Mouse (Mus musculus) MEL (cell line): ENCODE results near the gene Anapc15. TPM values are rescaled to one million over a fixed set of nuclear protein-coding genes. Genes with fewer than 3 reads are reported as not detected.

ENCODE experiments used
- DNase-seq: peaks from one replicate; pipeline ENCODE4 v3.0.0; 2011; ENCODE audit warnings: low read depth, low spot score
- H3K27ac ChIP-seq: 2 replicates; pipeline ENCODE4 v1.5.1; 2012; ENCODE audit warnings: low read depth, mild to moderate bottlenecking, control low read depth, low read length, moderate library complexity; ENCODE audit not compliant: control insufficient read depth
- H3K27me3 ChIP-seq, 2 experiments: fragments of 150-350 bp in 1 of 2; sonication (generic) in 1 of 2; 2 replicates each; pipeline ENCODE4 v1.6.1; 2012; ENCODE audit warnings: low read length in 2 of 2, mild to moderate bottlenecking in 2 of 2, improper control_type of control experiment in 1 of 2, moderate library complexity in 1 of 2; ENCODE audit not compliant: insufficient read depth in 2 of 2, control insufficient read depth in 1 of 2
- H3K36me3 ChIP-seq, 2 experiments: 2 replicates each; pipeline ENCODE4 v1.6.1; 2012 to 2014; ENCODE audit warnings: low read length in 2 of 2, improper control_type of control experiment in 1 of 2, inconsistent platforms in 1 of 2, mild to moderate bottlenecking in 1 of 2; ENCODE audit not compliant: insufficient read depth in 2 of 2, control insufficient read depth in 1 of 2
- H3K4me1 ChIP-seq, 2 experiments: fragments of 150-350 bp in 1 of 2; sonication (generic) in 1 of 2; 2 replicates each; pipeline ENCODE4 v1.6.1; 2012; ENCODE audit warnings: low read length in 2 of 2, improper control_type of control experiment in 1 of 2, mild to moderate bottlenecking in 1 of 2; ENCODE audit not compliant: insufficient read depth in 2 of 2, control insufficient read depth in 1 of 2
- H3K4me3 ChIP-seq, 2 experiments: fragments of 150-350 bp in 1 of 2; sonication (generic) in 1 of 2; 2 replicates each; pipeline ENCODE4 v1.5.1; 2012; ENCODE audit warnings: low read depth in 2 of 2, low read length in 2 of 2, mild to moderate bottlenecking in 2 of 2, moderate library complexity in 2 of 2, control low read depth in 1 of 2, improper control_type of control experiment in 1 of 2; ENCODE audit not compliant: control insufficient read depth in 1 of 2, insufficient read depth in 1 of 2
- H3K79me2 ChIP-seq: 2 replicates; pipeline ENCODE4 v1.6.1; 2012; ENCODE audit warnings: mild to moderate bottlenecking, low read length, moderate library complexity; ENCODE audit not compliant: control insufficient read depth, poor library complexity, insufficient read depth
- H3K9ac ChIP-seq: 2 replicates; pipeline ENCODE4 v1.6.1; 2012; ENCODE audit warnings: low read depth, mild to moderate bottlenecking, control low read depth, low read length, moderate library complexity; ENCODE audit not compliant: control insufficient read depth, poor library complexity, severe bottlenecking
- H3K9me3 ChIP-seq: fragments of 150-350 bp; sonication (generic); replicated peaks from 2 replicates; pipeline ENCODE4 v1.6.1; 2012; ENCODE audit warnings: mild to moderate bottlenecking, low read length, improper control_type of control experiment, moderate library complexity; ENCODE audit not compliant: insufficient read depth
- CHD2 ChIP-seq: IDR thresholded peaks from 2 replicates; pipeline ENCODE4 v1.6.1; 2011; ENCODE audit warnings: low read length, improper control_type of control experiment
- CTCF ChIP-seq, 3 experiments: IDR thresholded peaks in 2 of 3; conservative IDR thresholded peaks in 1 of 3; 2 replicates each; pipeline ENCODE4 v1.5.1; 2011 to 2012; ENCODE audit warnings: low read length in 3 of 3, low read depth in 2 of 3, mild to moderate bottlenecking in 2 of 3, improper control_type of control experiment in 1 of 3, inconsistent platforms in 1 of 3, mixed read lengths in 1 of 3, moderate library complexity in 1 of 3; ENCODE audit not compliant: control insufficient read depth in 1 of 3, insufficient read depth in 1 of 3, poor library complexity in 1 of 3, severe bottlenecking in 1 of 3
- ELF1 ChIP-seq: IDR thresholded peaks from 2 replicates; pipeline ENCODE4 v1.6.1; 2014; ENCODE audit warnings: low read depth, mild to moderate bottlenecking, inconsistent platforms, low read length, improper control_type of control experiment, moderate library complexity
- ETS1 ChIP-seq: IDR thresholded peaks from 2 replicates; pipeline ENCODE4 v1.6.1; 2012; ENCODE audit warnings: low read depth, mild to moderate bottlenecking, inconsistent platforms, low read length, improper control_type of control experiment, moderate library complexity
- HCFC1 ChIP-seq: IDR thresholded peaks from 2 replicates; pipeline ENCODE4 v1.6.1; 2012; ENCODE audit warnings: low read depth, mild to moderate bottlenecking, inconsistent platforms, low read length, improper control_type of control experiment, moderate library complexity
- JUND ChIP-seq: IDR thresholded peaks from 2 replicates; pipeline ENCODE4 v1.6.1; 2011; ENCODE audit warnings: low read depth, mild to moderate bottlenecking, improper control_type of control experiment, low read length
- MAZ ChIP-seq: IDR thresholded peaks from 2 replicates; pipeline ENCODE4 v1.6.1; 2012; ENCODE audit warnings: low read depth, mild to moderate bottlenecking, inconsistent platforms, low read length, improper control_type of control experiment
- MXI1 ChIP-seq: IDR thresholded peaks from 2 replicates; pipeline ENCODE4 v1.6.1; 2011; ENCODE audit warnings: mild to moderate bottlenecking, low read depth, low read length, improper control_type of control experiment
- MYC ChIP-seq: IDR thresholded peaks from 2 replicates; pipeline ENCODE4 v1.6.1; 2011; ENCODE audit warnings: low read depth, mild to moderate bottlenecking, low read length, improper control_type of control experiment, moderate library complexity
- NRF1 ChIP-seq: IDR thresholded peaks from 2 replicates; pipeline ENCODE4 v1.6.1; 2014; ENCODE audit warnings: low read depth, mild to moderate bottlenecking, inconsistent platforms, low read length, improper control_type of control experiment, moderate library complexity; ENCODE audit not compliant: poor library complexity, insufficient read depth, severe bottlenecking
- RAD21 ChIP-seq: IDR thresholded peaks from 2 replicates; pipeline ENCODE4 v1.6.1; 2011; ENCODE audit warnings: mild to moderate bottlenecking, low read depth, low read length, improper control_type of control experiment
- SIN3A ChIP-seq: IDR thresholded peaks from 2 replicates; pipeline ENCODE4 v1.6.1; 2012; ENCODE audit warnings: low read length, improper control_type of control experiment, inconsistent platforms
- TAL1 ChIP-seq: IDR thresholded peaks from 2 replicates; pipeline ENCODE4 v1.6.1; 2012; ENCODE audit warnings: mild to moderate bottlenecking, inconsistent platforms, low read length, moderate library complexity, mixed read lengths
- TCF12 ChIP-seq: IDR thresholded peaks from 2 replicates; pipeline ENCODE4 v1.6.1; 2014; ENCODE audit warnings: low read depth, mild to moderate bottlenecking, inconsistent platforms, low read length, improper control_type of control experiment, moderate library complexity
- UBTF ChIP-seq: IDR thresholded peaks from 2 replicates; pipeline ENCODE4 v1.6.1; 2012; ENCODE audit warnings: low read depth, mild to moderate bottlenecking, inconsistent platforms, low read length, improper control_type of control experiment, moderate library complexity, borderline replicate concordance; ENCODE audit not compliant: insufficient read depth
- USF1 ChIP-seq: IDR thresholded peaks from 2 replicates; pipeline ENCODE4 v1.6.1; 2014; ENCODE audit warnings: low read depth, mild to moderate bottlenecking, inconsistent platforms, low read length, improper control_type of control experiment, moderate library complexity
- USF2 ChIP-seq, 2 experiments: IDR thresholded peaks; 2 replicates each; pipeline ENCODE4 v1.6.1; 2011 to 2012; ENCODE audit warnings: improper control_type of control experiment in 2 of 2, low read length in 2 of 2, borderline replicate concordance in 1 of 2, inconsistent platforms in 1 of 2, low read depth in 1 of 2, mild to moderate bottlenecking in 1 of 2; ENCODE audit not compliant: insufficient read depth in 1 of 2
- ZNF384 ChIP-seq: IDR thresholded peaks from 2 replicates; pipeline ENCODE4 v1.6.1; 2012; ENCODE audit warnings: low read depth, mild to moderate bottlenecking, inconsistent platforms, low read length, improper control_type of control experiment
- polyA plus RNA-seq, 2 experiments: library from polyadenylated mRNA; stranded (reverse) in 1 of 2; unstranded in 1 of 2; fragments of >175 nt in 1 of 2; fragments of >200 nt in 1 of 2; gene quantifications; 2 replicates each; pipeline versions ENCODE4 v1.2.1 to v1.2.4; 2012; ENCODE audit warnings: low replicate concordance in 2 of 2, low read depth in 1 of 2; ENCODE audit not compliant: insufficient read length in 2 of 2, insufficient read depth in 1 of 2, missing spikeins in 1 of 2
- total RNA-seq: library from RNA; depleted of rRNA; stranded (reverse); fragments of 300-350 nt; gene quantifications from 2 replicates; pipeline ENCODE4 v1.2.3, GENCODE M21; 2012

The Anapc15 gene
- total and polyA plus RNA-seq, 3 experiments, result 68.7 to 103 TPM; not detected in 1

GRCm38 (mm10) chr7:101833916-101834584 lies 29.5 kb upstream of the Anapc15 start:
- Histone ChIP-seq H3K4me3 (no peak overlapping the region), H3K27ac (no peak overlapping the region), H3K9ac (no peak overlapping the region), H3K4me1 (0 out of 4 replicates have a peak, but pooled peaks cover 0 to 5% of the 10 kb centered on the region in 2 experiments), H3K79me2 (peaks cover 3% of the 10 kb centered on the region; the same call in 1 of the 2 replicates), H3K36me3 (no peaks in the 10 kb centered on the region), H3K9me3 (no peaks in the 10 kb centered on the region), H3K27me3 (no peaks in the 10 kb centered on the region)
- no peak for TF ChIP-seq USF2 (IDR thresholded peaks at IDR 0.05; ENCODE audit: borderline replicate concordance in 1 of 2, insufficient read depth in 1 of 2, low read depth in 1 of 2, low read length in 2 of 2)
- TF ChIP-seq MXI1, result no peak
- no peak for TF ChIP-seq TAL1
- TF ChIP-seq CHD2, result no peak
- no peak for TF ChIP-seq ZNF384
- TF ChIP-seq MYC, result no peak
- no peak for TF ChIP-seq RAD21
- no peak for TF ChIP-seq TCF12
- no peak for TF ChIP-seq ELF1
- TF ChIP-seq USF1, result no peak
- TF ChIP-seq CTCF (IDR thresholded peaks at IDR 0.05 in 2 of 3, conservative IDR thresholded peaks at IDR 0.05 in 1 of 3; ENCODE audit: control insufficient read depth in 1 of 3, insufficient read depth in 1 of 3, low read depth in 2 of 3, low read length in 3 of 3, poor library complexity in 1 of 3, severe bottlenecking in 1 of 3), result no peak
- TF ChIP-seq UBTF, result no peak
- no peak for TF ChIP-seq HCFC1
- TF ChIP-seq NRF1, result no peak
- DNase-seq, result no peak

GRCm38 (mm10) chr7:101834903-101835302 lies 28.6 kb upstream of the Anapc15 start:
- peaks cover 3% of the 10 kb centered on the region; the same call in 1 of the 2 replicates for H3K79me2 ChIP-seq
- H3K27ac ChIP-seq, result no peak overlapping the region
- no peaks in the 10 kb centered on the region for H3K27me3 ChIP-seq
- 0 out of 4 replicates have a peak, but pooled peaks cover 0 to 5% of the 10 kb centered on the region in 2 experiments for H3K4me1 ChIP-seq
- H3K9me3 ChIP-seq, result no peaks in the 10 kb centered on the region
- no peaks in the 10 kb centered on the region for H3K36me3 ChIP-seq
- no peak for TF ChIP-seq MXI1
- TF ChIP-seq ETS1, result no peak
- no peak for TF ChIP-seq ZNF384
- no peak for TF ChIP-seq USF2 (IDR thresholded peaks at IDR 0.05; ENCODE audit: borderline replicate concordance in 1 of 2, insufficient read depth in 1 of 2, low read depth in 1 of 2, low read length in 2 of 2)
- TF ChIP-seq SIN3A, result no peak
- no peak for TF ChIP-seq TCF12
- TF ChIP-seq MAZ, result no peak
- no peak for TF ChIP-seq NRF1
- TF ChIP-seq JUND, result no peak
- no peak overlapping the region for H3K4me3 ChIP-seq
- H3K9ac ChIP-seq, result no peak overlapping the region
- no peak for DNase-seq
